In genomic region chr15:60333573-60334306, GRCm38 (mm10) we compare ENCODE assay signal across 30 mouse cellular contexts.
DNase-seq lines count a peak whose midpoint lies in the region; ATAC-seq lines count a peak whose summit lies in the region.
"Had no signal": no experiment of that assay in that cellular context is flagged by ENCODE, and none has a peak within 500 bp of the region (broad histone marks: within the 10 kb centered on the region; RNA-seq: fewer than 3 reads in every experiment).

No protein-coding gene starts in this region.

- H3K4me1 ChIP-seq in hindbrain, embryonic 11.5 days (replicated peaks; ENCODE audit: control insufficient read depth, insufficient read depth, low read length): no peaks in the 10 kb centered on the region
- H3K4me1 ChIP-seq in hindbrain, embryonic 16.5 days (ENCODE audit: control insufficient read depth, insufficient read depth, low read depth, low read length): no peaks in the 10 kb centered on the region
- no peaks in the 10 kb centered on the region for H3K4me1 ChIP-seq in neural tube, embryonic 12.5 days
- H3K4me1 ChIP-seq in neural tube, embryonic 15.5 days: no peaks in the 10 kb centered on the region
- H3K4me1 ChIP-seq in neural tube, embryonic 13.5 days (replicated peaks): 0 out of 2 replicates have a peak, but pooled peaks cover 6% of the 10 kb centered on the region
- H3K4me1 ChIP-seq in forebrain, embryonic 12.5 days: peaks cover 6% of the 10 kb centered on the region; the same call in 1 of the 2 replicates
- H3K4me1 ChIP-seq: embryonic facial prominence, embryonic 13.5 days; forebrain, embryonic 13.5 days; heart, embryonic 10.5 days; heart, embryonic 13.5 days; hindbrain, embryonic 12.5 days; hindbrain, embryonic 15.5 days had no signal

- H3K4me2 ChIP-seq in hindbrain, embryonic 11.5 days (replicated peaks; ENCODE audit: low read depth, low read length): no peak overlapping the region
- no peak overlapping the region for H3K4me2 ChIP-seq in hindbrain, embryonic 16.5 days (ENCODE audit: low read length)
- no peak overlapping the region for H3K4me2 ChIP-seq in neural tube, embryonic 12.5 days (replicated peaks)
- no peak overlapping the region for H3K4me2 ChIP-seq in neural tube, embryonic 15.5 days
- H3K4me2 ChIP-seq in neural tube, embryonic 13.5 days: no peak overlapping the region
- H3K4me2 ChIP-seq in forebrain, embryonic 12.5 days: no peak overlapping the region
- H3K4me2 ChIP-seq: embryonic facial prominence, embryonic 13.5 days; forebrain, embryonic 13.5 days; heart, embryonic 13.5 days; hindbrain, embryonic 12.5 days; hindbrain, embryonic 15.5 days had no signal

- 65% methylated on average over 5 of the region's 5 CpGs for WGBS in hindbrain, embryonic 11.5 days
- 48% methylated on average over 5 of the region's 5 CpGs for WGBS in hindbrain, embryonic 16.5 days
- WGBS in neural tube, embryonic 12.5 days: 16% methylated on average over 5 of the region's 5 CpGs
- WGBS in neural tube, embryonic 15.5 days: 16% methylated on average over 5 of the region's 5 CpGs
- WGBS in neural tube, embryonic 13.5 days: 19% methylated on average over 5 of the region's 5 CpGs
- 72% methylated on average over 5 of the region's 5 CpGs for WGBS in forebrain, embryonic 12.5 days

- no peak overlapping the region for H3K9ac ChIP-seq in hindbrain, embryonic 11.5 days (ENCODE audit: low read depth, low read length)
- no peak overlapping the region for H3K9ac ChIP-seq in hindbrain, embryonic 16.5 days (ENCODE audit: low read depth, low read length)
- H3K9ac ChIP-seq in neural tube, embryonic 12.5 days: no peak overlapping the region
- no peak overlapping the region for H3K9ac ChIP-seq in neural tube, embryonic 15.5 days (replicated peaks)
- no peak overlapping the region for H3K9ac ChIP-seq in neural tube, embryonic 13.5 days
- no peak overlapping the region for H3K9ac ChIP-seq in forebrain, embryonic 12.5 days
- H3K9ac ChIP-seq: embryonic facial prominence, embryonic 13.5 days; forebrain, embryonic 13.5 days; heart, embryonic 13.5 days; hindbrain, embryonic 12.5 days; hindbrain, embryonic 15.5 days had no signal

- no peak overlapping the region for H3K4me3 ChIP-seq in hindbrain, embryonic 11.5 days (ENCODE audit: low read depth, low read length)
- H3K4me3 ChIP-seq in hindbrain, embryonic 16.5 days (ENCODE audit: low read length): no peak overlapping the region
- no peak overlapping the region for H3K4me3 ChIP-seq in neural tube, embryonic 12.5 days
- no peak overlapping the region for H3K4me3 ChIP-seq in neural tube, embryonic 15.5 days (replicated peaks)
- no peak overlapping the region for H3K4me3 ChIP-seq in neural tube, embryonic 13.5 days
- no peak overlapping the region for H3K4me3 ChIP-seq in forebrain, embryonic 12.5 days (replicated peaks)
- H3K4me3 ChIP-seq: embryonic facial prominence, embryonic 10.5 days; embryonic facial prominence, embryonic 13.5 days; erythroblast, embryonic 14.5 days; forebrain, embryonic 13.5 days; heart, adult 2 months; heart, embryonic 10.5 days; heart, embryonic 13.5 days; hindbrain, embryonic 12.5 days; hindbrain, embryonic 15.5 days had no signal

- DNase-seq in hindbrain, embryonic 11.5 days (ENCODE audit: low spot score): no peak
- DNase-seq in testis, postnatal 10 days (ENCODE audit: low spot score): no peak
- DNase-seq: adrenal gland, postnatal 10 days; adrenal gland, postnatal 36 days; B cell, adult 2 months; cerebellum, adult 2 months; cerebellum, adult 9-11 months; cerebellum, postnatal 25 days; gastrocnemius, postnatal 10 days; gastrocnemius, postnatal 36 days; heart, adult 2 months; heart, postnatal 14 days; heart, postnatal 4 days had no signal

- no peak overlapping the region for H3K27ac ChIP-seq in hindbrain, embryonic 11.5 days (ENCODE audit: low read depth, low read length)
- H3K27ac ChIP-seq in hindbrain, embryonic 16.5 days (ENCODE audit: low read depth, low read length): no peak overlapping the region
- no peak overlapping the region for H3K27ac ChIP-seq in neural tube, embryonic 12.5 days
- no peak overlapping the region for H3K27ac ChIP-seq in neural tube, embryonic 15.5 days (replicated peaks)
- no peak overlapping the region for H3K27ac ChIP-seq in neural tube, embryonic 13.5 days (replicated peaks)
- H3K27ac ChIP-seq in forebrain, embryonic 12.5 days: no peak overlapping the region
- H3K27ac ChIP-seq: embryonic facial prominence, embryonic 10.5 days; embryonic facial prominence, embryonic 13.5 days; forebrain, embryonic 13.5 days; heart, adult 2 months; heart, embryonic 10.5 days; heart, embryonic 13.5 days; hindbrain, embryonic 12.5 days; hindbrain, embryonic 15.5 days had no signal

- peak; percentile 56; the same call in 1 of the 2 replicates for ATAC-seq in hindbrain, embryonic 11.5 days (ENCODE audit: low FRiP score)
- ATAC-seq in hindbrain, embryonic 16.5 days: no peak
- ATAC-seq in neural tube, embryonic 12.5 days (ENCODE audit: low FRiP score, low read depth): peak; percentile 92
- ATAC-seq in neural tube, embryonic 15.5 days (ENCODE audit: low FRiP score): no peak
- ATAC-seq in neural tube, embryonic 13.5 days (ENCODE audit: low read depth): peak; percentile 27; the same call in 1 of the 2 replicates
- ATAC-seq in forebrain, embryonic 12.5 days (ENCODE audit: low FRiP score): no peak
- ATAC-seq: forebrain, embryonic 13.5 days; forebrain, embryonic 16.5 days; Patski had no signal

- no peaks in the 10 kb centered on the region for H3K9me3 ChIP-seq in hindbrain, embryonic 11.5 days (ENCODE audit: control insufficient read depth, low read length)
- H3K9me3 ChIP-seq in hindbrain, embryonic 16.5 days (ENCODE audit: control insufficient read depth, low read length): no peaks in the 10 kb centered on the region
- H3K9me3 ChIP-seq in neural tube, embryonic 12.5 days: no peaks in the 10 kb centered on the region
- no peaks in the 10 kb centered on the region for H3K9me3 ChIP-seq in neural tube, embryonic 15.5 days (replicated peaks)
- no peaks in the 10 kb centered on the region for H3K9me3 ChIP-seq in neural tube, embryonic 13.5 days
- H3K9me3 ChIP-seq in forebrain, embryonic 12.5 days: no peaks in the 10 kb centered on the region
- H3K9me3 ChIP-seq: embryonic facial prominence, embryonic 10.5 days; embryonic facial prominence, embryonic 13.5 days; forebrain, embryonic 13.5 days; G1E; heart, embryonic 10.5 days; heart, embryonic 13.5 days; hindbrain, embryonic 12.5 days; hindbrain, embryonic 15.5 days had no signal

- no peaks in the 10 kb centered on the region for H3K27me3 ChIP-seq in hindbrain, embryonic 11.5 days (ENCODE audit: control insufficient read depth, insufficient read depth, low read length)
- no peaks in the 10 kb centered on the region for H3K27me3 ChIP-seq in hindbrain, embryonic 16.5 days (replicated peaks; ENCODE audit: control insufficient read depth, insufficient read depth, low read length)
- H3K27me3 ChIP-seq in neural tube, embryonic 12.5 days (replicated peaks): peaks cover 12% of the 10 kb centered on the region
- H3K27me3 ChIP-seq in neural tube, embryonic 15.5 days (replicated peaks): peaks cover 10% of the 10 kb centered on the region; the same call in 1 of the 2 replicates
- H3K27me3 ChIP-seq in neural tube, embryonic 13.5 days: peaks cover 43% of the 10 kb centered on the region
- H3K27me3 ChIP-seq in forebrain, embryonic 12.5 days: no peaks in the 10 kb centered on the region
- H3K27me3 ChIP-seq: CH12.LX; embryonic facial prominence, embryonic 13.5 days; forebrain, embryonic 13.5 days; heart, embryonic 13.5 days; hindbrain, embryonic 12.5 days; hindbrain, embryonic 15.5 days had no signal

- no peaks in the 10 kb centered on the region for H3K36me3 ChIP-seq in hindbrain, embryonic 11.5 days (ENCODE audit: control insufficient read depth, insufficient read depth, low read length)
- no peaks in the 10 kb centered on the region for H3K36me3 ChIP-seq in hindbrain, embryonic 16.5 days (ENCODE audit: control insufficient read depth, insufficient read depth, low read length)
- no peaks in the 10 kb centered on the region for H3K36me3 ChIP-seq in neural tube, embryonic 12.5 days
- H3K36me3 ChIP-seq in neural tube, embryonic 15.5 days: no peaks in the 10 kb centered on the region
- H3K36me3 ChIP-seq in neural tube, embryonic 13.5 days: no peaks in the 10 kb centered on the region
- no peaks in the 10 kb centered on the region for H3K36me3 ChIP-seq in forebrain, embryonic 12.5 days (replicated peaks)
- H3K36me3 ChIP-seq: embryonic facial prominence, embryonic 10.5 days; embryonic facial prominence, embryonic 13.5 days; G1E; heart, embryonic 10.5 days; heart, embryonic 13.5 days; hindbrain, embryonic 12.5 days; hindbrain, embryonic 15.5 days had no signal

Comparison
In these comparisons a context has a peak if more than half of its experiments do, and no peak if none do; other contexts are left out.
1. ATAC-seq: peak in hindbrain, embryonic 11.5 days (single experiment), neural tube, embryonic 12.5 days (single experiment) and neural tube, embryonic 13.5 days (single experiment); none in hindbrain, embryonic 16.5 days (single experiment), neural tube, embryonic 15.5 days (single experiment) and forebrain, embryonic 12.5 days (single experiment).